Mouse (Mus musculus) embryonic facial prominence, embryonic 12.5 days (tissue): ENCODE measurements around the gene Rnd2. TPM values are rescaled to one million over a fixed set of nuclear protein-coding genes. Genes with fewer than 3 reads are reported as not detected.
A peak's percentile ranks its signal among the peaks of the same experiment; 100 is the strongest.
"Not testable (repeated sequence)": the region's sequence is repeated elsewhere in the genome, so short reads cannot be mapped to it uniquely, and the experiment has no call there.

Source experiments
- ATAC-seq: fragments of 200-750 bp; cut with Nextera tagmentation; 2 replicates; pipeline ENCODE4 v1.8.0; 2017; ENCODE audit not compliant: insufficient number of reproducible peaks, insufficient read depth, low FRiP score, low TSS enrichment
- H3K27ac ChIP-seq: fragments of 300-500 bp; sonication (generic); 2 replicates; pipeline ENCODE4 v1.5.1; 2016; ENCODE audit warnings: mild to moderate bottlenecking
- H3K27me3 ChIP-seq: fragments of 300-500 bp; sonication (generic); 2 replicates; pipeline ENCODE4 v1.6.1; 2016; ENCODE audit warnings: mild to moderate bottlenecking, moderate library complexity
- H3K36me3 ChIP-seq: fragments of 300-500 bp; sonication (generic); 2 replicates; pipeline ENCODE4 v1.6.1; 2016; ENCODE audit warnings: mild to moderate bottlenecking
- H3K4me1 ChIP-seq: fragments of 300-500 bp; sonication (generic); 2 replicates; pipeline ENCODE4 v1.6.1; 2016
- H3K4me2 ChIP-seq: fragments of 300-500 bp; sonication (generic); replicated peaks from 2 replicates; pipeline ENCODE4 v1.6.1; 2016; ENCODE audit warnings: mild to moderate bottlenecking, moderate library complexity
- H3K4me3 ChIP-seq: fragments of 300-500 bp; sonication (generic); 2 replicates; pipeline ENCODE4 v1.5.1; 2016; ENCODE audit warnings: mild to moderate bottlenecking
- H3K9ac ChIP-seq: fragments of 300-500 bp; sonication (generic); 2 replicates; pipeline ENCODE4 v1.6.1; 2016; ENCODE audit warnings: mild to moderate bottlenecking, moderate library complexity
- H3K9me3 ChIP-seq: fragments of 300-500 bp; sonication (generic); 2 replicates; pipeline ENCODE4 v1.6.1; 2016; ENCODE audit warnings: mild to moderate bottlenecking, moderate library complexity
- WGBS: fragments of 180-500 bp; shearing (Covaris S2); methylation state at CpG from one replicate; pipeline ENCODE4 v1.1.7; 2016; 5-methylcytosine and 5-hydroxymethylcytosine counted together
- polyA plus RNA-seq: library from polyadenylated mRNA; unstranded; fragments of >200 nt; fragmentation: Nextera tagmentation; extraction: Ambion mirVana; gene quantifications from 2 replicates; pipeline ENCODE4 v1.2.1, GENCODE M21; 2016

Gene Rnd2
- polyA plus RNA-seq, 1 experiment from 2014 or later: 15.2 TPM

DNA sequence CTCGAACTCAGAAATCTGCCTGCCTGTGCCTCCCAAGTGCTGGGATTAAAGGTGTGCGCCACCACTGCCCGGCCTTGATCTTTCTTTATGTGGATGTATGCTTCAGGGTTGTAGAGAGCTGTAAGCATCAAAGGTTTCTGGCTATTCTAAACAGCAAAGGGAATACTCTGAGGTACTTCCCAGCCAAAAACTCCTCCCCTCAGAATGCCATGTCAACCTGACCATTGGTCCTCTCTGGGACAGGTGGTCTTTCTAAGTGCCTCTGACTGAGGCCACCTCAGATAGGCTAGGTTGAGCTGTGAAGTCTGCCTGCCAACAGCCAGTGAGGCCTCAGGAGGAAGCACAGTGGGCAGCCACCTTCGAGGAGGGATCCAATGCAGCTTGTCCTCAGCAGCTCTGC, 15.9 kb upstream of the Rnd2 start:
- no peak overlapping the region for H3K4me3 ChIP-seq
- H3K4me1 ChIP-seq: peaks cover 7% of the 10 kb centered on the region
- 83% methylated on average over 4 of the region's 4 CpGs for WGBS
- no peaks in the 10 kb centered on the region for H3K9me3 ChIP-seq
- H3K9ac ChIP-seq: no peak overlapping the region
- peaks cover 22% of the 10 kb centered on the region for H3K36me3 ChIP-seq
- peak overlapping the region; percentile 31 for H3K4me2 ChIP-seq
- no peaks in the 10 kb centered on the region for H3K27me3 ChIP-seq
- H3K27ac ChIP-seq: no peak overlapping the region
- no peak for ATAC-seq

DNA sequence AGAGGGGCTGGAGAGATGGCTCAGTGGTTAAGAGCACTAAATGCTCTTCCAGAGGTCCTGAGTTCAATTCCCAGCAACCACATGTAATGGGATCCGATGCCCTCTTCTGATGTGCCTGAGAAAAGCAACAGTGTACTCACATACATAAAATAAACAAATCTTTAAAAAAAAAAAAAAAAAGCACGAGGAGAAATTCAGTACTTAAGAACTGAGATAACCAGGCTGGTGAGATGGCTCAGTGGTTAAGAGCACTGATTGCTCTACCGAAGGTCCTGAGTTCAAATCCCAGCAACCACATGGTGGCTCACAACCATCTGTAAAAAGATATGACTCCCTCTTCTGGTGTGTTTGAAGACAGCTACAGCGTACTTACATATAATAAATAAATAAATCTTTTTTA, 15.2 kb upstream of the Rnd2 start:
- H3K4me3 ChIP-seq, H3K9me3 ChIP-seq, ATAC-seq, H3K27me3 ChIP-seq, H3K27ac ChIP-seq, H3K4me2 ChIP-seq, H3K9ac ChIP-seq, H3K4me1 ChIP-seq: not testable (repeated sequence)
- peaks cover 15% of the 10 kb centered on the region for H3K36me3 ChIP-seq
- WGBS: 86% methylated on average over 4 of the region's 4 CpGs

DNA sequence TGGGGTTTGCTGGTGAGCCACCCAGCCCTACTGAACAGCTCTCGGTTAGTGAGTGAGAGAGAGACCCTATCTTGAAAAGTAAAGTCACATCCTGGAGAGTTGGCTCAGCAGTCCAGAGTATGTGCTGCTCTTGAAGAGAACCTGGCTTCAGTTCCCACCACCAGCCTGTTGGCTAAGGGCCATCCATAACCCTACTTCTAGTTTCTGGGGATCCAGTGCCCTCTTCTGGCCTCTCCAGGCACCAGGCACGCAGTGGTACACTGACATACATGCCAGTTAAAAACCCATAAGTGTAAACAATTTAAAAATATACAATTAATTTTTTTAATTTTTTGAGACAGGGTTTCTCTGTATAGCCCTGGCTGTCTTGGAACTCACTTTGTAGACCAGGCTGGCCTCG, 14.4 kb upstream of the Rnd2 start:
- Histone ChIP-seq H3K9me3 (no peaks in the 10 kb centered on the region), H3K27me3 (no peaks in the 10 kb centered on the region), H3K4me3 (no peak overlapping the region), H3K4me2 (no peak overlapping the region), H3K9ac (no peak overlapping the region), H3K27ac (no peak overlapping the region), H3K36me3 (peaks cover 7% of the 10 kb centered on the region), H3K4me1 (0 out of 2 replicates have a peak, but pooled peaks cover 14% of the 10 kb centered on the region)
- no peak for ATAC-seq
- 85% methylated on average over 3 of the region's 3 CpGs for WGBS

- ATAC-seq: no peak
- no peak overlapping the region for H3K9ac ChIP-seq
- H3K9me3 ChIP-seq: no peaks in the 10 kb centered on the region
- no peak overlapping the region for H3K27ac ChIP-seq
- WGBS: 90% methylated on average over 10 of the region's 10 CpGs
- no peaks in the 10 kb centered on the region for H3K36me3 ChIP-seq
- no peak overlapping the region for H3K4me2 ChIP-seq
- no peaks in the 10 kb centered on the region for H3K27me3 ChIP-seq
- no peak overlapping the region for H3K4me3 ChIP-seq
- 0 out of 2 replicates have a peak, but pooled peaks cover 14% of the 10 kb centered on the region for H3K4me1 ChIP-seq
These were observed 13.3 kb upstream of the Rnd2 start for GRCm38 (mm10) chr11:101451536-101451935.

GRCm38 (mm10) chr11:101452093-101452774, 12.6 kb upstream of the Rnd2 start:
- Histone ChIP-seq H3K9ac (no peak overlapping the region), H3K27me3 (no peaks in the 10 kb centered on the region), H3K27ac (no peak overlapping the region), H3K4me1 (0 out of 2 replicates have a peak, but pooled peaks cover 14% of the 10 kb centered on the region), H3K4me2 (no peak overlapping the region), H3K36me3 (no peaks in the 10 kb centered on the region), H3K9me3 (no peaks in the 10 kb centered on the region), H3K4me3 (no peak overlapping the region)
- ATAC-seq: no peak
- 71% methylated on average over 10 of the region's 10 CpGs for WGBS

- Histone ChIP-seq H3K4me3 (no peak overlapping the region), H3K4me1 (peaks cover 12% of the 10 kb centered on the region; the same call in 1 of the 2 replicates), H3K9ac (no peak overlapping the region), H3K36me3 (peaks cover 4% of the 10 kb centered on the region; the same call in 1 of the 2 replicates), H3K4me2 (no peak overlapping the region), H3K9me3 (no peaks in the 10 kb centered on the region), H3K27ac (0 out of 2 replicates have a peak overlapping the region, but pooled peaks have one; percentile 38), H3K27me3 (no peaks in the 10 kb centered on the region)
- WGBS: 17% methylated on average over 6 of the region's 6 CpGs
- ATAC-seq: no peak
These were observed 10.1 kb upstream of the Rnd2 start for GRCm38 (mm10) chr11:101454702-101455101.

DNA sequence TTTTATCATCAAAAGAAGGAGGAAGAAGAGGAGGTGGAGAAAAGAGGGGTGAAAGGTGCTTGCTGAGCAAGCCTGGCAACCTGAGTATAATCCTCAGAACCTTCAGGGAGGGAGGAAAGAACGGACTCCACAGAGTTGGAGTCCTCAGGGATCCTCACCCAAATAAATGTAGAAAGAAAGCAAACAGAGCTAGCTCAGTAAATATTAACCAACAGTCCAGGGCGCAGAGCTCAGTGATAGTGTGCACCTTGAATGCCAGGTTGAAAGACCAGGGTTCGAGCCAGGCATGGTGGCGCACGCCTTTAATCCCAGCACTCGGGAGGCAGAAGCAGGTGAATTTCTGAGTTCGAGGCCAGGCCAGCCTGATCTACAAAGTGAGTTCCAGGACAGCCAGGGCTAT, 9.2 kb upstream of the Rnd2 start:
- Histone ChIP-seq H3K9me3 (no peaks in the 10 kb centered on the region), H3K9ac (no peak overlapping the region), H3K4me2 (no peak overlapping the region), H3K27ac (no peak overlapping the region), H3K36me3 (peaks cover 13% of the 10 kb centered on the region), H3K4me1 (peaks cover 16% of the 10 kb centered on the region; the same call in 1 of the 2 replicates), H3K4me3 (no peak overlapping the region), H3K27me3 (no peaks in the 10 kb centered on the region)
- no peak for ATAC-seq
- 85% methylated on average over 7 of the region's 7 CpGs for WGBS

DNA sequence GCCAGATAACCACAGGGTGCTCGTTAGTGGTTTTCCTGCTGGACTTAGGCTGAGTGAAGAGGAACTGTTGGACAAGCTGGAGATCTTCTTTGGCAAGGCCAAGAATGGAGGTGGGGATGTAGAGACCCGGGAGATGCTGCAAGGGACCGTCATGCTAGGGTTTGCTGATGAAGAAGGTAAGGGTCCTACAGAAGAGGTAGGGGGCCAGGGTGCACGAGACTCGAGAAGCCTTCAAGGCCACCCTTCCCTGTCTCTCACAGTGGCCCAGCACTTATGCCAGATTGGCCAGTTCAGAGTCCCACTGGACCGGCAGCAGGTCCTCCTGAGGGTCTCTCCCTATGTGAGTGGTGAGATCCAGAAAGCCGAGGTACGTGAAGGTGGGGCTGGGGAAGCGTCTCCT, 7.2 kb upstream of the Rnd2 start:
- ATAC-seq: no peak
- no peak overlapping the region for H3K9ac ChIP-seq
- peaks cover 21% of the 10 kb centered on the region for H3K36me3 ChIP-seq
- no peak overlapping the region for H3K4me2 ChIP-seq
- no peak overlapping the region for H3K27ac ChIP-seq
- H3K4me3 ChIP-seq: no peak overlapping the region
- H3K9me3 ChIP-seq: no peaks in the 10 kb centered on the region
- peaks cover 20% of the 10 kb centered on the region for H3K4me1 ChIP-seq
- 88% methylated on average over 9 of the region's 9 CpGs for WGBS
- no peaks in the 10 kb centered on the region for H3K27me3 ChIP-seq

DNA sequence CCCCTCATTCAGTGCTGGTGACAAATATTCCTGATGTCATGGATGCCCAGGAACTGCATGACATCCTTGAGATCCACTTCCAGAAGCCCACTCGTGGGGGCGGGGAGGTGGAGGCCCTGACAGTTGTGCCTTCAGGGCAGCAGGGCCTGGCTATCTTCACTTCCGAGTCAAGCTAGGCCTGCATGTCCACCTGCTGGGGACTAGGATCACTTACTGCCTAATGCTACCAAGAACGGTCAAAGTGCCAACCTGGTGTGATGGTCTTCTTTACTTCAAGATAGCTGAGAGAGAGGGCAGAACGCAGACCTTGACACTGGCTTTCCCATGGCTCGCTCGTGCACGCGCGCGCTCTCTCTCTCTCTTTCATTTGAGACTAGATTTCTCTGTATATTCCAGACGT, 6.6 kb upstream of the Rnd2 start:
- no peak overlapping the region for H3K9ac ChIP-seq
- H3K4me2 ChIP-seq: no peak overlapping the region
- no peaks in the 10 kb centered on the region for H3K9me3 ChIP-seq
- H3K4me1 ChIP-seq: peaks cover 26% of the 10 kb centered on the region
- WGBS: 82% methylated on average over 12 of the region's 12 CpGs
- no peak overlapping the region for H3K27ac ChIP-seq
- ATAC-seq: no peak
- H3K27me3 ChIP-seq: no peaks in the 10 kb centered on the region
- H3K36me3 ChIP-seq: peaks cover 21% of the 10 kb centered on the region
- H3K4me3 ChIP-seq: no peak overlapping the region

GRCm38 (mm10) chr11:101459716-101460115, 5.1 kb upstream of the Rnd2 start:
- no peak overlapping the region for H3K9ac ChIP-seq
- no peaks in the 10 kb centered on the region for H3K27me3 ChIP-seq
- no peaks in the 10 kb centered on the region for H3K9me3 ChIP-seq
- H3K4me1 ChIP-seq: peaks cover 35% of the 10 kb centered on the region
- ATAC-seq: no peak
- H3K27ac ChIP-seq: no peak overlapping the region
- no peak overlapping the region for H3K4me2 ChIP-seq
- no peak overlapping the region for H3K4me3 ChIP-seq
- whole genome bisulfite sequencing: 27% methylated on average over 6 of the region's 6 CpGs
- H3K36me3 ChIP-seq: peaks cover 21% of the 10 kb centered on the region

GRCm38 (mm10) chr11:101460321-101460720, 4.5 kb upstream of the Rnd2 start:
- no peak for ATAC-seq
- Histone ChIP-seq H3K27ac (no peak overlapping the region), H3K27me3 (no peaks in the 10 kb centered on the region), H3K36me3 (peaks cover 21% of the 10 kb centered on the region), H3K9me3 (no peaks in the 10 kb centered on the region), H3K4me2 (no peak overlapping the region), H3K4me3 (no peak overlapping the region), H3K4me1 (peaks cover 35% of the 10 kb centered on the region), H3K9ac (no peak overlapping the region; the same call in 1 of the 2 replicates)
- 84% methylated on average over 15 of the region's 15 CpGs for WGBS

GRCm38 (mm10) chr11:101462141-101462540, 2.7 kb upstream of the Rnd2 start:
- no peak overlapping the region for H3K27ac ChIP-seq
- H3K36me3 ChIP-seq: peaks cover 21% of the 10 kb centered on the region
- no peak overlapping the region for H3K4me2 ChIP-seq
- H3K9ac ChIP-seq: no peak overlapping the region
- H3K27me3 ChIP-seq: no peaks in the 10 kb centered on the region
- no peak overlapping the region for H3K4me3 ChIP-seq
- peaks cover 35% of the 10 kb centered on the region for H3K4me1 ChIP-seq
- no peaks in the 10 kb centered on the region for H3K9me3 ChIP-seq
- 84% methylated on average over 14 of the region's 14 CpGs for WGBS
- no peak for ATAC-seq
